Mouse (Mus musculus): ENCODE results near the gene Tgfa. TPM values are rescaled to one million over a fixed set of nuclear protein-coding genes. Genes with fewer than 3 reads are reported as not detected.

The Tgfa gene
- total RNA-seq, 1 experiment from 2014 or later: not detected

GRCm38 (mm10) chr6:86219494-86219893 lies 24.5 kb downstream of the Tgfa start:
- no peak for ATAC-seq (replicated peaks; ENCODE audit: low read depth, poor library complexity, severe bottlenecking)

- no peak for ATAC-seq (replicated peaks; ENCODE audit: low read depth, poor library complexity, severe bottlenecking)
Observed at GRCm38 (mm10) chr6:86220171-86220570, 25.1 kb downstream of the Tgfa start.

- no peak for ATAC-seq (replicated peaks; ENCODE audit: low read depth, poor library complexity, severe bottlenecking)
Observed at GRCm38 (mm10) chr6:86222381-86222780, 27.4 kb downstream of the Tgfa start.

GRCm38 (mm10) chr6:86225604-86226003 lies 30.6 kb downstream of the Tgfa start:
- no peak for ATAC-seq (replicated peaks; ENCODE audit: low read depth, poor library complexity, severe bottlenecking)

- ATAC-seq (replicated peaks; ENCODE audit: low read depth, poor library complexity, severe bottlenecking): peak; percentile 66; the same call in 1 of the 2 replicates
Observed at GRCm38 (mm10) chr6:86232367-86232766, 37.3 kb downstream of the Tgfa start.

- no peak for ATAC-seq (replicated peaks; ENCODE audit: low read depth, poor library complexity, severe bottlenecking)
Observed at GRCm38 (mm10) chr6:86233512-86234430, 38.7 kb downstream of the Tgfa start.

GRCm38 (mm10) chr6:86244866-86245265 lies 49.8 kb downstream of the Tgfa start:
- ATAC-seq (replicated peaks; ENCODE audit: low read depth, poor library complexity, severe bottlenecking): no peak

GRCm38 (mm10) chr6:86245965-86246364 lies 50.9 kb downstream of the Tgfa start:
- no peak for ATAC-seq (replicated peaks; ENCODE audit: low read depth, poor library complexity, severe bottlenecking)

GRCm38 (mm10) chr6:86248562-86248961 lies 53.5 kb downstream of the Tgfa start:
- ATAC-seq (replicated peaks; ENCODE audit: low read depth, poor library complexity, severe bottlenecking): no peak

- no peak for ATAC-seq (replicated peaks; ENCODE audit: low read depth, poor library complexity, severe bottlenecking)
Observed at GRCm38 (mm10) chr6:86249042-86249441, 54.0 kb downstream of the Tgfa start.

GRCm38 (mm10) chr6:86250236-86250635 lies 55.2 kb downstream of the Tgfa start:
- no peak for ATAC-seq (replicated peaks; ENCODE audit: low read depth, poor library complexity, severe bottlenecking)

GRCm38 (mm10) chr6:86250830-86251229 lies 55.8 kb downstream of the Tgfa start:
- no peak for ATAC-seq (replicated peaks; ENCODE audit: low read depth, poor library complexity, severe bottlenecking)

GRCm38 (mm10) chr6:86252176-86253125 lies 57.4 kb downstream of the Tgfa start:
- ATAC-seq (replicated peaks; ENCODE audit: low read depth, poor library complexity, severe bottlenecking): no peak

- ATAC-seq (replicated peaks; ENCODE audit: low read depth, poor library complexity, severe bottlenecking): no peak
Observed at GRCm38 (mm10) chr6:86255899-86256298, 60.9 kb downstream of the Tgfa start.

GRCm38 (mm10) chr6:86259242-86259641 lies 64.2 kb downstream of the Tgfa start:
- ATAC-seq (replicated peaks; ENCODE audit: low read depth, poor library complexity, severe bottlenecking): no peak

- ATAC-seq (replicated peaks; ENCODE audit: low read depth, poor library complexity, severe bottlenecking): no peak
Observed at GRCm38 (mm10) chr6:86260322-86261050, 65.5 kb downstream of the Tgfa start.

- ATAC-seq (replicated peaks; ENCODE audit: low read depth, poor library complexity, severe bottlenecking): 0 out of 2 replicates have a peak, but pooled peaks have one; percentile 18
Observed at GRCm38 (mm10) chr6:86266786-86267185, 71.8 kb downstream of the Tgfa start.

GRCm38 (mm10) chr6:86270373-86271068 lies 75.5 kb downstream of the Tgfa start:
- no peak for ATAC-seq (replicated peaks; ENCODE audit: low read depth, poor library complexity, severe bottlenecking)

- no peak for ATAC-seq (replicated peaks; ENCODE audit: low read depth, poor library complexity, severe bottlenecking)
Observed at GRCm38 (mm10) chr6:86271130-86271529, 76.1 kb downstream of the Tgfa start.
